10 mouse cellular contexts compared by ENCODE assay signal in genomic region chr9:103465711-103466220, GRCm38 (mm10). TPM values are rescaled to one million over a fixed set of nuclear protein-coding genes. Genes with fewer than 3 reads are reported as not detected.
DNase-seq lines count a peak whose midpoint lies in the region; ATAC-seq lines count a peak whose summit lies in the region.
"Had no signal": no experiment of that assay in that cellular context is flagged by ENCODE, and none has a peak within 500 bp of the region (broad histone marks: within the 10 kb centered on the region; RNA-seq: fewer than 3 reads in every experiment).

No protein-coding gene starts in this region.

- DNase-seq in adrenal gland, postnatal 36 days, result peak; percentile 21 to 37
- no peak for DNase-seq in adrenal gland, adult 8-10 months
- DNase-seq in cerebellum, adult 9-11 months, result peak; percentile 32
- no peak for DNase-seq in heart, postnatal 14 days
- DNase-seq in natural killer cell, adult 2 months (ENCODE audit: low spot score in 2 of 2), result no peak
- DNase-seq: lung, adult 18-20 months had no signal

- H3K4me3 ChIP-seq in hindbrain, embryonic 15.5 days, result no peak overlapping the region
- no peak overlapping the region for H3K4me3 ChIP-seq in midbrain, embryonic 15.5 days
- no peak overlapping the region for H3K4me3 ChIP-seq in liver, embryonic 12.5 days
- H3K4me3 ChIP-seq: myocyte had no signal

- H3K4me1 ChIP-seq in hindbrain, embryonic 15.5 days (replicated peaks), result peaks cover 14% of the 10 kb centered on the region
- peaks cover 15% of the 10 kb centered on the region for H3K4me1 ChIP-seq in midbrain, embryonic 15.5 days
- no peaks in the 10 kb centered on the region for H3K4me1 ChIP-seq in liver, embryonic 12.5 days

- H3K36me3 ChIP-seq in hindbrain, embryonic 15.5 days, result no peaks in the 10 kb centered on the region
- no peaks in the 10 kb centered on the region for H3K36me3 ChIP-seq in midbrain, embryonic 15.5 days (replicated peaks)
- H3K36me3 ChIP-seq in liver, embryonic 12.5 days, result no peaks in the 10 kb centered on the region

- ATAC-seq in hindbrain, embryonic 15.5 days (ENCODE audit: low FRiP score, low read depth), result peak; percentile 62; the same call in 1 of the 2 replicates
- peak; percentile 85 for ATAC-seq in midbrain, embryonic 15.5 days (replicated peaks)
- ATAC-seq in liver, embryonic 12.5 days, result no peak

- H3K27ac ChIP-seq in hindbrain, embryonic 15.5 days (replicated peaks), result peak overlapping the region; percentile 69
- peak overlapping the region; percentile 76 for H3K27ac ChIP-seq in midbrain, embryonic 15.5 days
- H3K27ac ChIP-seq in liver, embryonic 12.5 days, result no peak overlapping the region

- H3K9me3 ChIP-seq in hindbrain, embryonic 15.5 days, result no peaks in the 10 kb centered on the region
- H3K9me3 ChIP-seq in midbrain, embryonic 15.5 days, result no peaks in the 10 kb centered on the region
- H3K9me3 ChIP-seq in liver, embryonic 12.5 days (replicated peaks), result no peaks in the 10 kb centered on the region

- H3K27me3 ChIP-seq in hindbrain, embryonic 15.5 days, result no peaks in the 10 kb centered on the region
- H3K27me3 ChIP-seq in midbrain, embryonic 15.5 days (replicated peaks), result no peaks in the 10 kb centered on the region
- no peaks in the 10 kb centered on the region for H3K27me3 ChIP-seq in liver, embryonic 12.5 days (replicated peaks)

- no peak overlapping the region for H3K4me2 ChIP-seq in hindbrain, embryonic 15.5 days
- 0 out of 2 replicates have a peak overlapping the region, but pooled peaks have one; percentile 5 for H3K4me2 ChIP-seq in midbrain, embryonic 15.5 days
- H3K4me2 ChIP-seq in liver, embryonic 12.5 days, result no peak overlapping the region

- H3K9ac ChIP-seq in hindbrain, embryonic 15.5 days, result no peak overlapping the region
- no peak overlapping the region for H3K9ac ChIP-seq in midbrain, embryonic 15.5 days
- H3K9ac ChIP-seq in liver, embryonic 12.5 days, result no peak overlapping the region

- intact Hi-C loops in heart, postnatal 14 days (cut with DNase I), result no loop called here

- 23% methylated on average over 13 of the region's 13 CpGs for WGBS in hindbrain, embryonic 15.5 days
- WGBS in midbrain, embryonic 15.5 days, result 10% methylated on average over 13 of the region's 13 CpGs
- WGBS in liver, embryonic 12.5 days (ENCODE audit: insufficient replicate concordance), result 77% methylated on average over 13 of the region's 13 CpGs

RNA-seq across cellular contexts. Expression of gene Bfsp2, which starts 14.5 kb away (rescaled TPM):
- not detected for total RNA-seq in adrenal gland, postnatal 36 days (2021)
- total RNA-seq in adrenal gland, adult 8-10 months (2022), result not detected
- polyA plus RNA-seq in hindbrain, embryonic 15.5 days (2015; fragmentation: Nextera tagmentation; extraction: Ambion mirVana), result 4.4 and 6.2 TPM in 2 replicates
- 1.9 and 2.3 TPM in 2 replicates for polyA plus RNA-seq in midbrain, embryonic 15.5 days (2015; fragmentation: Nextera tagmentation; extraction: Ambion mirVana)
- polyA plus RNA-seq in liver, embryonic 12.5 days (2016; fragmentation: Nextera tagmentation; extraction: Ambion mirVana), result 0.41 and 0.62 TPM in 2 replicates
- under 1 TPM in 1 of 2 experiments, not detected in 1; 0.65 TPM for total RNA-seq in heart, postnatal 14 days (2021)

Comparison
In these comparisons a context has a peak if more than half of its experiments do, and no peak if none do; other contexts are left out.
1. DNase-seq: peak in adrenal gland, postnatal 36 days (2 of 2) and cerebellum, adult 9-11 months (single experiment); none in adrenal gland, adult 8-10 months (single experiment), heart, postnatal 14 days (0 of 2) and natural killer cell, adult 2 months (0 of 2).